Mouse (Mus musculus) gastrocnemius, postnatal 4 days (tissue): ENCODE data around the gene Pirb. TPM values are rescaled to one million over a fixed set of nuclear protein-coding genes. Genes with fewer than 3 reads are reported as not detected.

ENCODE experiments used
- DNase-seq, 2 experiments: peaks; one replicate each; pipeline ENCODE4 v3.0.0; 2021 to 2022; ENCODE audit warnings: low spot score in 2 of 2, mixed read lengths in 2 of 2
- total RNA-seq, 2 experiments: library from RNA; stranded (reverse); gene quantifications; 2 replicates each; pipeline ENCODE4 v1.2.3; 2021

Pirb gene
- total RNA-seq, 2 experiments from 2014 or later = 1.9 to 2.3 TPM

DNA sequence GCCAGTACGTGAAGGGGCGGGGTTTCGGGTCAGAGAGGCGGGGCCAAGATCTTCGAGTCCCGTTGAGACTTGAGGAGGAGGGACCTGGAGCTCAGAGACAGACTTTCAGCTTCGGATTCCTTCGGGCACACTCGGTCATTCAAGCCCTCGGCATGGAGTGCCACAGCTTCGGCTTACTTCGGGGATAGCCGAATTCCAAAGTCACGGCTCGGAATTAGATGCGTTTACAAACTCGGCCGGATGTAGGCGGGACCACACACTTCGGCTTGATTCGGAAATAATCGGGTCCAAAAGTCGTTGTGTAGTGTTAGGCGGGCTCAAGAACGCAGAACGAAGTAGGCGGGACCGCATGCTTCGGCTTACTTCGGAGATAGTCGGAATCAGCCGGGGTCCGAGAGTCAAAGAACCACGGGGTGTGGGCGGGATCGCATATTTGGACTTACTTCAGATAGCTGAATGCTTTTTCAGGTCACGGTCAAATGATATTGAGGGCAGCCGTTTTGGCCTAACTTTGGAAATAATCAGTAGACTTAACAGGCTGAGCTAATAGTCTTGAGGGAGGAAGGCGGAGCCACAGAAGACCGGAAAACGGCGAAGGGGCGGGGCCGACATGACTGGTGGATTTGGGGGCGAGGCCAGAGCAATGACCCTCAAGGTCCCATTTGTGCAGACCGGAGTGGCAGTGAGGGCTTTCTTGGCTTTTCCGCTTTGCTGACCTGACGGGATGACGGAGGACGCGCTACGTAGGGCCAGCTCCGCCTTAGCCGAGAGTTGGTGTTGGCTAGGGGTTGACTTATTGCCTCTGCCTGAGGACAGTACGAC lies 27.0 kb downstream of the Pirb start, which contains the start of gene Mboat7:
Gene Mboat7, minus strand, starts transcription at position 537 of the 822 bp plus-strand sequence.
- peak; percentile 83 to 95 for DNase-seq

DNA sequence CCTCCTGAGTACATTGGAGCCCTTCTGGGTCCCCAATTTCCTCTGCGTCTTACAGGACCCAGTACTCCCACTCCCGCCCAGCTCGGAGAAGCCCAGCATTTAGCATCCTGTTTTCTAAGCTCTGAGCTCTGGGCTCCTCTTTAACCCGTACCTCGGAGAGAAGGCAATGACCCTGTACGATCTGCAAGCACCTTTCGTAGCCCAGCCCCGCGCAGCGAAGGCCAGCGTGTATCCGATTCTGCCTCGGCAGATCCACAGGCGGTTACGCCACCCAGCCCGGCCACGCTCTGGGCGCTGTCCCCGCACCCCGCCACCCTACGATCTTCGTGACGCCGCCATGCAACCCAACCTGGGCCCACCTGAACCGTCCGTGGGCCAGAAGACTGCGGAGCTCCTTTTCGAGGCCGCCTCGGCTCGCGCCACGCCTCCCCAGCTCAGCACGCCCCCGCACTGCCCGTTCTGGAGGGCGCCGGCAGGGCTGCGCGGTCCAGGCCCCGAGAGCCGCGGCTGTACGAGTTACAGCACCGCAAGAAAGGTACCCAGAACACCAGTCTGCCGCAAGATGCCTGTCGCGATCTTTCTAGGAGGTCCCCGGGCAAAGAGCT lies 27.7 kb downstream of the Pirb start, which contains the start of gene Tsen34:
Gene Tsen34, plus strand, starts transcription at position 482 of the 605 bp plus-strand sequence.
- no peak for DNase-seq

DNA sequence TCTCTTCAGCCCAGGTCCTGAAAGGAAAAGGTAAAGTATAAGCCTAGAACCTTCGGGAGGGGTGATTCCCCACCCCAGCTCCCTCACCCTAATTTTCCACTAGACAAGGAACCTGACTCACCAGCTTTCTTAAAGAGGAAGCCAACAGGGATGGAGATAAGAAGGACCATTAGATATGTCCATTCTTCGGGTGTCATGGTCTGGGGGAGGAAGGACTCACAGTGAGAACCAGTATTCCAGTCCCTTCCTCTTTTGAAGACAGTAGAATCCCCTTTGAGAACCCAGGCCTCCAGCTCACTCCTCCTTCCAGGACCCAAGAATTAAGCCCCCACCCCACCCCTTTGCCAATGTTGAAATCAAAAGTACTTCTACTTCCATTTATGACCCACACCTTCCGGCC lies 28.3 kb downstream of the Pirb start:
- no peak for DNase-seq

DNA sequence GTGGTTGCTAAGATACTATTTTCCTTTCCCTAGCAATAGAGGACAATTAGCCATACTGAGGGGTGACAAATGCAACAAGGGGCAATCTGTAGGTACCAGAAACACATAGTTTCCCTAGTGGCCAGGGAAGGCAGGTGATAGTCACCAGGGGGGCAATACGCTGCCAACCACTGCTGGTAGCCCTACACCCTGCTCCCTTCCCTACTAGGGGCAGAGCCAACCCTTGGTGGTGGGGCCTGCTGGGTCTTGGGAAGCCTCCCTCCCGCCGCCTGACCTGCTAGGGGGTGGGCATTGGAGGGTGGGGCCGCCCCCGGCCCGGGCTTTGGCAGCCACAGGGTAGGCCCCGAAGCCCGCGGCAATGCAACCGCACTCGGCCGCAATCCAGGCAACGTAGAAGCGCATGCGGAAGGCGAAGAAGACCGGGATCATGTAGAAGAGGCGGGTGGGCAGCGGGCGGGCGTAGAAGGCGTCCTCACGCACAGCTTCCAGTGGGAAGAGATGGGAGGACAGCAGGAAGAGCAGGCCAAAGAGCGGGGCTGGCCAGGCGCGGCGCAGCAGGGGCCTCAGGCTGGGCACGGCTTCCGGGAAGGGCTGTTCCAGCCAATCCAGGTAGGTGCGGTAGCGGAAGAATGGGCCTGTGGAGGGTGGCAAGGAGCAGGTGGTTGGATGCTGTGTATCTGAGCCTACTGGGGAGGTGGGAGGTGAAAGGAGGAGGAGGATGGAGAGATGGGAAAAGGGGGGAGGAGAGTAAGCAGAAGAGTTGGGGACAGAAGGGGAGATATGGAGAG lies 34.6 kb downstream of the Pirb start:
- DNase-seq = no peak

DNA sequence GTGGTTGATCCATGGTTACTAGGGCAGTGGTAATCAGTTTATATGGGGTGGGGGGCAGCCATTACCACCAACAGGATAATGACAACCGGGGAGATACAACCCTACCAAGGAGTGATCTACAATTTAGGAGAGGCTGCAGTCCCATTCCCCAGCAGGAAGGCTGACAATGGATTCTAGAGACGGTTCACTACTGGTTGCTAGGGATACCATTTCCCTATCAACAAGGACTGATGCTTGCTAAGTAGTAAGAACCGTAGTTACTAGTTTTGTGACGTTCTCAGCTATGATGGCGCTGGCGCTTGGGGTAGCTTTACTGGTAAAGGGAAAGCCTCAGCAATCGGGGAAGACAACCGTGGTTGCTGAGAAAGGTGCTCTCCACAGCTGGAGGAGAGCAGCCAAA lies 35.5 kb downstream of the Pirb start:
- no peak for DNase-seq

DNA sequence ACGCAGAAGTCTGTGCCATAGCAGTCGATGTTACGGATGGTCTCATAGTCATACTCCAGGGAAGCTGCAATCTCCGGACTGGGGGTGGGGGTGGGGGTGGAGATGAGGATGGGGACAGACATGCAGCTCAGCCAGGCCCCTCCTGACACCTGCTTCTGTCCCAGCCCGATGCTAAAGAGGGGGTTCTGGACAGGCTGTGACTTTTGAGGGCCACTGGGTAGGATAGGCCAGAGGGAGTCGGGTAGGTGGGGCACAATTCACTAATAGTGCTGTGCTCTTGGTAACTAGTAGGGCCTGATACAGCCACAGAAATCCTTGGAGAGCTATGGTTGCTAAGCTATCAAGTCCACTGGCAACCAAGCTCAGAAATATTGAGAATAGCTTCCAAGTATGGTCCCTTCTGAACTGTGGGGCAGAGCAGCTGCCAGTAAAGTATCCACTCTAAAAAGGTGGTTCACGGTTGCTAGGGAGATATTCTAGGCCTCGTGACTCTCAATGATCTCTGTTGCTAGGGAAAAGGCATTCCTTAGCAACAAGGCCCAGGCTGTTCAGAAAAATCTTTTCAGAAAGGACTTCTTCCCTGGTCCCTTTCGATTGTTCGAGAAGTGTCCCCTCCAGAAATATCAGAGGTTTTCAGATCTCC lies 36.2 kb downstream of the Pirb start:
- DNase-seq = no peak

DNA sequence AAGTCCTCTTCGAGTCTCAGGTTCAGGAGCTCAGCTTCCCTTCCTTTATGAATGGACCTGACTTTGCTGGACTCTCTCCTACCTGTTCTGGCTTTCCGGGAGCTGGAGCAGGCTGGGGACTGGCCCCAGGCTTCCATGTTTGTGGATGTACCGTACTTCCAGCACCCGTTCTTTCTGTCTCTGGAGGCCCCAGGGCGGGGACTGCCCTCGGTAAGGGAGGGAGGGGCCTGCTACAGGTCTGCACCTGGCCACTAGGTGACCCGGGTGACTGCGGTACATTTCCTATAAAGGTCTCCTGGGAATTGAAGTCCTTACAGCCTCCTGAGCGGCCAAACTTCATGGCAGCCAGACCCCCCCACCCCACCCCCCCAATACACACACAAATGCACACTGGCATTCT lies 42.8 kb downstream of the Pirb start, which contains the start of gene Tmc4:
Gene Tmc4, minus strand, starts transcription at position 212 of the 400 bp plus-strand sequence.
- DNase-seq = no peak

DNA sequence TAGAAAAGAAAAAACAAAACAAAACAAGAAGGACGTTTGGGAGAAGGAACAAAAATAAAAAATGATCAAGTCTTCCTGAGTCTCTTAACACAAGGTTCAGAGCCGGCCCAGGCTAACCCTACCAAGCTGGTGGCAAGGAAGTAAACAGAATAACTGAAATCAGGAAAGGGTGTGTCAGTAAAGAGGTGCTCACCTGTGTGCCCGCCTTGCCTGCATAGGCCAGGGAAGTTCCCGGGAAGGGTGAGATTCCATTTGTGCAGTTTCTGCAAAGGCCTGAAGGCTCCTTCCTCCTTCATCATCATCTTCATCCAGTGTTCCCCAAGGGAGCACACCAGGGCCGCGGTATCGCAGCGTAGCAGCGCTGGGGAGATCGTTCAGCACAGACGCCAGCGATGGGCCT lies 43.8 kb downstream of the Pirb start:
- DNase-seq = no peak

DNA sequence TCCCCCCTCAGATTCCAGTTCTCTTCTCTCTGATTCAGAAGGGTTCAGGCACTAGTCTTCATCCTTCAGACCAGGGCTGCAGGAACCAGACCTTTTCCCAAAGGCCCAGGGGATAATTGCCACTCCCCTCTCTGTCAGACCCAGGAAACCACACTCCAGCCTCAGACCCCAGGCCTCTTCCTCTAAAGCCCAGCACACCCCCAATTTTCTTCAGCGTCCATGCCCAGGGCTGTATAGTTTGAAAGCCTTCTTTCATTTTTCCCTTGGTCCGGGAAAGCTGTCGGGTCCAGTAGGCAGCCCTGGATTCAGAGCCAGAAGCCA lies 45.0 kb downstream of the Pirb start:
- DNase-seq = no peak

DNA sequence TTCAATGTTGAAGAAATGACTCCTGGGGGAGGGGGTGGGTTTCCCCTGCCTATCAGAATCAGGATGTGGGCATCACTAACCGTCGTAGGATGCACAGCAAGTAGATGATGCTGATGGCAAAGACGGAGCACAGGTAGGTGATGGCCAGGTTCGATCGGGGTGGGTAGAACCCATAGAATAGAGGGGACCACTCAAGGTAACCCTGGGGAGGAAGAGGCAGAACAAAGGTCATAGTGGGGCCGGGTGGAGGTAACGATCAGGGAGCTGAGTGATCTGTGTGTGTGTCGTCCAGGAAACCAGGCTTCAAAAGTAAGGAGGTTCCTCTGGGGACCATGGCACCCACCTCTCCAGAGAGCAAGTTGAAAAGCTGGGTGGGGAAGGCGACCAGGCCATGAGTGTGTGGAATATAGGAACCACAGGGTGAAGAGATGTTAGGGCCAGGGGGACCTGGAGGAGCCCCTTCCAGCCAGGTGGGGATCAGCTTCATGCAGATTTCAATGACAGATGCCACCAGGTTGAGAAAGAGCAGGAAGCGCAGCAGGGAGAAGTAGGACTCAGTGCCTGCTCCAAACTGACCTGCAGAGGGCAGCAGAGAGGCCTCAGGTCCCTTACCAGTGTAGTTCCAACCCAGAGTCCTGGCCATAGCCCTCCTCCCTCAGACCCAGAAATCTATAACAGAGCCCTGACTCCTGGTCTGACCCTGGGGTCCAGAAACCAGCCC lies 45.5 kb downstream of the Pirb start:
- DNase-seq = peak; percentile 60 to 82

DNA sequence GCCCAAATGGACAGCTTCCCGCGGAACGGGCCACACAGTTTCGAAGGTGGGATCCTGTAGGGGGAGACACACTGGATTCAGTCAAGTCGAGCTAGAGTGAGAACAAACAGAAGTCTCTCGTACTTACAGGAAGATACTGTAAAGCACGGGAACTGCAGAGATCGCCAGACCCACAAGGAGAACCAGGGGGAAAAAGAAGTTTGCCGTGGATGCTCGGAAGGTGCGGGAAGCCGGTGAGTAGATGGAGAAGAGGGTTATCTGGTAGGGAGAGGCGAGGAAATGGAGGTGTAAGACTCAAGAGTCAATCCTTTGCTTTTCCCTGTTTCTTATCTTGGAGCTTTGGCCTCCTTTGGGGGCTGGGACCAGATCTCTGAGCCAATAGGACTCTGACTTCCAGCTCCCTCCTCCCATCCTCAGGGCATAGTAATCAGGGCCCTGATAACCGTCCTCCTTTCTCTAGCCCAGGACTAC lies 53.2 kb downstream of the Pirb start:
- no peak for DNase-seq

DNA sequence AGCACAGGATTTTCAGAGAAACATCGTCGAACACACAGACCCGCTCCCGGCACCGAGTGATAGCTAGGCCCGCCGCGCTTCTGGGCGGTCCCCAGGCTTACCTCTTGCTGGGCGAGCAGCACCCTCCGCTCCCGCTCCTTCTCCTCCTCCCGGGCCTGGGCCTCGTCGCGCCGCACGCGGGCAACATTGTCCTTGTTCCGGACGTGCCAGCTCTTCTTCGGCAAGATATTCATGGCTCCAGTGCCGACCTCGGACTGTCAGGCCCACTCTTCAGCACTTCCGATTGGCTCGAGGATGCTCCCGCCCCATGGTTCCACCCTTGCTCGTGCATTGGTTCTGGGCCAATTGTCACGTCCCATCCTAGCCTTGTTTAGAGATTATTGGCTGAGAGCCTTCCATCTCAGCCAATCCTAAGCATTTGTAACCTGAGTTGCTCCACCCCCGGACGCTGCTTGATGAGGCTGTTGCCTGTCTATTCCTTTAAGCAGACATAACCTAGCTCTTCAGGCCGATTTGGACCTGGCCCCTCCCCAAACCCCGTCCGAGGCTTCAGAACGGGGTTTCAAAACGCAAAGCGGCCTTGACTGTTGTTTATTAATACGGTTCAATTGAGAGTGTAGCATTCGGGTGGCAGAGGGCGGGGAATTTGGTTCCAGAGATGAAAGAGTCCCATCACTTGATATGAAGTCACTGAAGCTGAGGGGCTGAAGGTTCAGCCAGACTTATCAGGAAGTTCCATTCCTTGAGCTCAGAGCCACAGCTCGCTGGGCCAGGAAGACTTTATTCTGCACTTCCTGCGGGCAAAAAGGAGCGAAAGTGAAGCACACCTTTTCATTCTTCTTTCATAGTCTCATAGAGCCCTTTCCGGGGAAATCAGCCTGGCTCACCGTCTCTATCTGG lies 54.7 kb downstream of the Pirb start, which contains the start of gene Leng1:
Gene Leng1, minus strand, starts transcription at position 626 of the 900 bp plus-strand sequence.
- DNase-seq = peak; percentile 84 to 95

DNA sequence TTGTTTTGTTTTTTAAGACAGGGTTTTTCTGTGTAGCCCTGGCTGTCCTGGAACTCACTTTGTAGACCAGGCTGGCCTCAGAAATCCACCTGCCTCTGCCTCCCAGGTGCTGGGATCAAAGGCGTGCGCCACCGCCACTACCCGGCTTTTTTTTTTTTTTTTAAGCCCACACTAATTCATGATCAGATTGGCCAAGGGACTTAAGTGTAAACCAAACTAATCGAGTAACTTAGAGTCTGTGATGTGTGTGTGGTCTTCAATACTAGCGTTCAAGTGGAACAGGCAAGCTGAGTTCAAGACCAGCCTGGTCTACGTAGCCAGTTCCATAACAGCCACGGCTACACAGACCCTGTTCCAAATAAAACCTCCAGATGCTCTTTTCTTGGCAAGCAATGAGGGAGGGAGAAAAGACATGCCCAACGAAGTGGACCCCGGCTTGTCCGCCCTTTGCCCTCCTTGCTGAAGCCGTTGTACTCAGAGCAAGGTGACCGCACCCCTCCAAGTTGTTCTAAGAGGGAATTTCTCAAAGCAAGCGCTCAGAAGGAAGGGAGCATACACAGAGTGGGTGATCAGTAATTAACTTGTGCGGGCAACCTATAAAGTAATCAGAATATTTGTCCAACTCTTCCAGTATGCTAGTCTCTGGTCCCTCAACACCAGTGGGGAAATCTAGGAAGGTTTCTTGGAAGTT lies 55.5 kb downstream of the Pirb start:
- DNase-seq = no peak

Other genes starting within 250 kb of the Pirb start
- gene Tarm1, start 217.8 kb downstream of the Pirb start, total RNA-seq = under 1 TPM; 0.32 to 0.52 TPM
- under 1 TPM; 0.20 to 0.29 TPM for gene Oscar, start 104.2 kb downstream of the Pirb start, total RNA-seq
- gene Ndufa3, start 103.0 kb downstream of the Pirb start, total RNA-seq = 100 to 1,000 TPM; 644 to 708 TPM
- 10 to 100 TPM; 20.8 to 22.7 TPM for gene Tfpt, start 90.5 kb downstream of the Pirb start, total RNA-seq
- 10 to 100 TPM; 38.3 to 38.9 TPM for gene Prpf31, start 90.4 kb downstream of the Pirb start, total RNA-seq
- gene Cnot3, start 75.1 kb downstream of the Pirb start, total RNA-seq = 10 to 100 TPM; 49.3 to 50.3 TPM
- 1 to 10 TPM; 9.8 TPM for gene Leng1, start 54.6 kb downstream of the Pirb start, total RNA-seq
- gene Tmc4, start 42.8 kb downstream of the Pirb start, total RNA-seq = 1 to 10 TPM; 2.0 to 3.5 TPM
- gene Tsen34, start 27.5 kb downstream of the Pirb start, total RNA-seq = 10 to 100 TPM; 86.2 to 95.2 TPM
- 10 to 100 TPM; 24.9 to 25.0 TPM for gene Mboat7, start 26.9 kb downstream of the Pirb start, total RNA-seq
- gene Rps9, start 16.4 kb downstream of the Pirb start, total RNA-seq = 1,000 to 10,000 TPM in 1 of 2 experiments, 100 to 1,000 TPM in 1; 942 to 1,092 TPM
- gene Gm15448, start 105.3 kb upstream of the Pirb start, total RNA-seq = under 1 TPM; 0.60 to 0.71 TPM
- under 1 TPM in 1 of 2 experiments, not detected in 1; 0.29 TPM for gene Pira2, start 124.7 kb upstream of the Pirb start, total RNA-seq
- under 1 TPM; 0.15 to 0.29 TPM for gene Gm14548, start 177.7 kb upstream of the Pirb start, total RNA-seq
- gene Lilra6, start 195.1 kb upstream of the Pirb start, total RNA-seq = under 1 TPM; 0.23 to 0.34 TPM